Mouse (Mus musculus): ENCODE measurements around the gene March5. TPM values are rescaled to one million over a fixed set of nuclear protein-coding genes. Genes with fewer than 3 reads are reported as not detected.

March5 gene
- total RNA-seq, 2 experiments from 2014 or later, result 74.6 to 75.2 TPM

- intact Hi-C loops (cut with DNase I), result no loop called here
- DNase-seq, result no peak
Observed at GRCm38 (mm10) chr19:37252104-37252503, 44.8 kb downstream of the March5 start.

DNA sequence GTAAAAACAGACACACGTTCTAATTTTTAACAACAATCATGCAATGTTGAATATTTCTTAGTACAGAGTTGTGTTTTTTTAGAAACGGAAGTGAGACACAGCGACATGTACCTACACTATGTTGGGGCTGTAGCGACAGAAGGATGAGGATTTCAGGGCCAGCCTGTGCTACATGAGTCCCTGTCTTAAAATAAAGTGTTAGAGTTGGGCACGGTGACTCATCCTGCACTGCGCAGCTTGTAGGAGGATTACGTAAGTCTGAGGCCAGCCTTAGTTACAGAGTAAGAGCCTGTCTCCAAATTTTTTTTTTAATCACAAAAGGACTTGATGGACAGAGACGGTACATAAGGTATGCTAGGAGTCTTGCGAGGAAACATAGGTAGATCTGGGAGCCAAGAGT, 48.0 kb downstream of the March5 start:
- DNase-seq, result no peak
- intact Hi-C loops (cut with DNase I), result no loop called here

- intact Hi-C loops (cut with DNase I), result no loop called here
- no peak for DNase-seq
Observed at GRCm38 (mm10) chr19:37262389-37262788, 55.0 kb downstream of the March5 start.

DNA sequence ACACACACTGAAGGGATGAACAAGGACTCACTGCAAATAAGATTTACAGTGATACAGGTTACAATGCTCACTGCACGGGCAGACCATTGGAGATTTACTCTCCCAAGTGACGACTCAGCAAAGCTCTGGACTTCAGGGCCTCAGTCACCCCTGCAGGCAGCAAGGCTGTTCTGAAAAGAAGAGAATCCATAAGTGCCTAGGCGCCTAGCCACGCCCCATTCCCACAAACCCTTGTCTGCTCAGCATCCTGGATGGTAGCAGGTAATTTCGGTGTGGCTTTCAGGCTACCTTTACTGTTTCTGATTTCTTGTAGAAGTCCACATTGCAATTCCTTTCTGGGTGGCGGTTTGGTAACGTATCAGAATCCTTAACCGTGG, 56.2 kb downstream of the March5 start:
- intact Hi-C loops (cut with DNase I), result no loop called here
- no peak for DNase-seq

DNA sequence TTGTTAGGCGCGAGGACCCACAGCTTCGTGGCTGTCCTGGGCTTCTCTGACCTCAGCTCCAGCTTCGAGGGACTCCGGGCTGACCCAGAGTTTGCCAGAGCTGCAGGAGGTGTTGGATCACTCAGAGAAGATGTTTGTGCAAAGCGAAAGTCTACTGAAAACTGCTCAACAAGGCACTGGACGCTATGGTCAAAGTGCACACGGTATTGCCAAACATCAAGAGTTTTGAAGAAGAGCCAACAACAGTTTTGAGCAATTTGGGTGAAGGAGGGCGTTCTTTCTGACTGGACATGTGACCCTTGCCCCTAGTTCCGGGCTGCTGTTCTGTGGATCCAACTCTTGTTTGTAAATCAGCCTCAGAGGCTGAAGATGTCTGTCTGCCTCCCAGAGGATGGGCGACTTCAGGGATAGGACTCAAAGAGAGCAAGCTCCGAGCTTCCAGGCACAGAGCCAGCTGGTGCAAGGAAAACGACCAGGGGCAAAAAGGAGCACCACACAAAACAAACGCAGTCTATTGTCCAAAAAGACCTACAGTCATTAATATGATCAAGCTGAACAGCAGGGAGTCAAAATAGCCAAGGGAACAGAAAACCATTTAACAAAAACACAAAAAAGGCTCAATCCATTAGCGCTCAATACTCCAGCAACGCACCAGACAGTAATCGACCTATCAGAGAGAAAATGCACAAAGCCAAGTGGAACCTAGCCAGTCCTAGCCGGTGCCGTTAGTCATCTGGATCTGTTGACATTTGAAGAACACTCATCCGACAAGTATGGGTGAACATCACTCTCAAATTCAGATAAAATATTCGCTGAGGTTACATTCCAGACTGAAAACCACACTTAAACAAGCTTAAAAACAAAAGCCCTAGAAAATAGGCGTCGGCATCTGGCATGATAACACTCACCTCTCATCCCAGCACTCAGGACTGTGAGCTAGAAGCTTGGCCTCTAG, 56.9 kb downstream of the March5 start:
- intact Hi-C loops (cut with DNase I), result no loop called here
- peak in 1 of 2 experiments; percentile 23 for DNase-seq

GRCm38 (mm10) chr19:37265333-37266103, 58.2 kb downstream of the March5 start:
- DNase-seq, result peak; percentile 82
- intact Hi-C loops (cut with DNase I), result loop anchor here (1.0 kb wide), 1 partner anchor 215 kb away; no protein-coding TSS in a partner anchor

- DNase-seq, result no peak
- intact Hi-C loops (cut with DNase I), result no loop called here
Observed at GRCm38 (mm10) chr19:37269106-37269505, 61.8 kb downstream of the March5 start.

Other genes starting within 250 kb of the March5 start
- gene Cpeb3, start 1.1 kb downstream of the March5 start, total RNA-seq (2021), result 10 to 100 TPM; 47.6 to 50.2 TPM
- 10 to 100 TPM; 88.1 to 99.2 TPM for gene Ide, start 130.3 kb downstream of the March5 start, total RNA-seq (2021)
- gene Kif11, start 168.9 kb downstream of the March5 start, total RNA-seq (2021), result under 1 TPM; 0.49 to 0.97 TPM
- gene Hhex, start 227.3 kb downstream of the March5 start, total RNA-seq (2021), result 1 to 10 TPM; 1.4 to 2.2 TPM

Data from gastrocnemius, postnatal 36 days (tissue).